Mouse (Mus musculus) cerebellum, adult 8-10 months (tissue): Measurements from ENCODE around the gene Srf.

Source experiments
- DNase-seq: peaks from one replicate; pipeline ENCODE4 v3.0.0; 2022

The Srf gene

GRCm38 (mm10) chr17:46554977-46555672, 850 bp downstream of the Srf start:
- peak; percentile 52 for DNase-seq

GRCm38 (mm10) chr17:46554646-46554976, 1.4 kb downstream of the Srf start:
- no peak for DNase-seq

- peak; percentile 19 for DNase-seq
Observed at GRCm38 (mm10) chr17:46553926-46554325, 2.0 kb downstream of the Srf start.

GRCm38 (mm10) chr17:46553469-46553868, 2.5 kb downstream of the Srf start:
- no peak for DNase-seq

- DNase-seq = peak; percentile 83
Observed at GRCm38 (mm10) chr17:46552841-46553423, 3.0 kb downstream of the Srf start.

- no peak for DNase-seq
Observed at GRCm38 (mm10) chr17:46552151-46552550, 3.8 kb downstream of the Srf start.

- DNase-seq = peak; percentile 23
Observed at GRCm38 (mm10) chr17:46551369-46551768, 4.6 kb downstream of the Srf start.

GRCm38 (mm10) chr17:46550904-46551303, 5.1 kb downstream of the Srf start:
- DNase-seq = no peak

- no peak for DNase-seq
Observed at GRCm38 (mm10) chr17:46549642-46550041, 6.3 kb downstream of the Srf start.

GRCm38 (mm10) chr17:46549193-46549592, 6.8 kb downstream of the Srf start:
- peak; percentile 48 for DNase-seq

- no peak for DNase-seq
Observed at GRCm38 (mm10) chr17:46548741-46549140, 7.2 kb downstream of the Srf start.

GRCm38 (mm10) chr17:46547923-46548322, 8.1 kb downstream of the Srf start:
- no peak for DNase-seq

GRCm38 (mm10) chr17:46546995-46547394, 9.0 kb downstream of the Srf start:
- DNase-seq = no peak

- DNase-seq = no peak
Observed at GRCm38 (mm10) chr17:46546591-46546990, 9.4 kb downstream of the Srf start.

GRCm38 (mm10) chr17:46545813-46546564, 10.0 kb downstream of the Srf start, which contains the start of gene Cul9:
Gene Cul9 (minus strand): TSS chr17:46546388.
- peak; percentile 88 for DNase-seq

- DNase-seq = no peak
Observed at GRCm38 (mm10) chr17:46543661-46544060, 12.3 kb downstream of the Srf start.

GRCm38 (mm10) chr17:46525579-46526307, 30.2 kb downstream of the Srf start:
- DNase-seq = peak; percentile 75

- DNase-seq = no peak
Observed at GRCm38 (mm10) chr17:46525065-46525464, 30.9 kb downstream of the Srf start.

GRCm38 (mm10) chr17:46521963-46522668, 33.9 kb downstream of the Srf start:
- no peak for DNase-seq

- DNase-seq = no peak
Observed at GRCm38 (mm10) chr17:46521174-46521573, 34.8 kb downstream of the Srf start.

- DNase-seq = no peak
Observed at GRCm38 (mm10) chr17:46520385-46520979, 35.5 kb downstream of the Srf start.

GRCm38 (mm10) chr17:46519971-46520370, 36.0 kb downstream of the Srf start:
- no peak for DNase-seq
